Mouse (Mus musculus) midbrain, embryonic 15.5 days (tissue): ENCODE data around the gene Dyrk1a. TPM values are rescaled to one million over a fixed set of nuclear protein-coding genes. Genes with fewer than 3 reads are reported as not detected.

Source experiments
- ATAC-seq: fragments of 200-750 bp; cut with Nextera tagmentation; replicated peaks from 2 replicates; pipeline ENCODE4 v1.8.0; 2017; ENCODE audit warnings: moderate TSS enrichment
- H3K27ac ChIP-seq: fragments of 300-500 bp; sonication (generic); 2 replicates; pipeline ENCODE4 v1.5.1; 2015; ENCODE audit warnings: mild to moderate bottlenecking, inconsistent platforms
- H3K27me3 ChIP-seq: fragments of 300-500 bp; sonication (generic); replicated peaks from 2 replicates; pipeline ENCODE4 v1.6.1; 2015; ENCODE audit warnings: inconsistent platforms
- H3K36me3 ChIP-seq: fragments of 300-500 bp; sonication (generic); replicated peaks from 2 replicates; pipeline ENCODE4 v1.6.1; 2015; ENCODE audit warnings: inconsistent platforms
- H3K4me1 ChIP-seq: fragments of 300-500 bp; sonication (generic); 2 replicates; pipeline ENCODE4 v1.6.1; 2015; ENCODE audit warnings: inconsistent platforms
- H3K4me2 ChIP-seq: fragments of 300-500 bp; sonication (generic); 2 replicates; pipeline ENCODE4 v1.6.1; 2015; ENCODE audit warnings: inconsistent platforms, mild to moderate bottlenecking, moderate library complexity
- H3K4me3 ChIP-seq: fragments of 300-500 bp; sonication (generic); 2 replicates; pipeline ENCODE4 v1.5.1; 2015; ENCODE audit warnings: mild to moderate bottlenecking, inconsistent platforms
- H3K9ac ChIP-seq: fragments of 300-500 bp; sonication (generic); 2 replicates; pipeline ENCODE4 v1.6.1; 2015; ENCODE audit warnings: mild to moderate bottlenecking, inconsistent platforms
- H3K9me3 ChIP-seq: fragments of 300-500 bp; sonication (generic); 2 replicates; pipeline ENCODE4 v1.6.1; 2016; ENCODE audit warnings: inconsistent platforms
- WGBS: fragments of 180-500 bp; shearing (Covaris S2); methylation state at CpG from one replicate; pipeline ENCODE4 v1.1.7; 2015; ENCODE audit warnings: mixed read lengths; 5-methylcytosine and 5-hydroxymethylcytosine counted together
- polyA plus RNA-seq: library from polyadenylated mRNA; unstranded; fragments of >200 nt; fragmentation: Nextera tagmentation; extraction: Ambion mirVana; gene quantifications from 2 replicates; pipeline ENCODE4 v1.2.1, GENCODE M21; 2015

Gene Dyrk1a
- polyA plus RNA-seq, 1 experiment from 2014 or later, result 11.7 TPM

DNA sequence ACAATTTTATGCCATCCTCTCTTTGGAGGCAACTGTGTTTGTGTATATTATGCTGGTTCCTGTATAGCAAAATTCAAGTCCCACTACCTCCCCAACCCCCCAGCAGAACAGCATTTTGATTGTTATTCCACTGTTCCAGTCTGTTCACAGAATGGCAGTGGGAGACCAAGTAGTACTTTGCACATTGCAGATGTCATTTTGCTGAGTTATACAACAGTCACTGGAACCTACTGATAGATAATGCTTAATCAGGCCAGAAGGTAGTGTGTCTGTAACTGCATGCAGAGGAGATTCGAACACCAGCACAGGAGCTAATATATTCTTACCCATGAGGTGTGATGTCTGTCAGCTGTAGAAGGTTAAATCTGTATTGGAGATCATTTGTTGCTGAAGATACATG lies 32.4 kb downstream of the Dyrk1a start:
- no peaks in the 10 kb centered on the region for H3K27me3 ChIP-seq
- H3K4me2 ChIP-seq, result no peak overlapping the region
- no peak for ATAC-seq
- H3K9ac ChIP-seq, result no peak overlapping the region
- WGBS, result 84% methylated on average over 1 of the region's 1 CpGs
- no peaks in the 10 kb centered on the region for H3K9me3 ChIP-seq
- H3K4me3 ChIP-seq, result no peak overlapping the region
- H3K27ac ChIP-seq, result no peak overlapping the region
- no peaks in the 10 kb centered on the region for H3K36me3 ChIP-seq
- peaks cover 42% of the 10 kb centered on the region for H3K4me1 ChIP-seq

DNA sequence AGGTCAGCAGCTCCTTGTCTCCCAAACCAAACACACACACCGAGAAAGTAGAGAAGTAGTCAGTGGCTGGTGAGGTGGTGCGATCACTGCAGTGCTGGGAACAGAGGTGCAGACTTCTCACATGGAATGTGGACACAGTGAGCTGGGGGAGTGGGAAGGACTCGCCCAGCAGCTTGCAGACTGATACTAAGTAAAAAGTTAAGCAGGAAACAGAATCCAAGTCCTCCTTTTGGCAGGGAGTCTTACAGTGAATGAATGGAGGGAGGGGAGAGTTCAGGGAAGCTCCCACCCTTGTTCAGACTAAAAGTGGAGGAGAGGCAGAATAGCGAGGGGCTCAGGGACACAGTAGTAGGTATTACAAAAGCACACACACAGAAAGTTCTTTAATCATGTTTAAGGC lies 32.9 kb downstream of the Dyrk1a start:
- no peak overlapping the region for H3K4me3 ChIP-seq
- ATAC-seq, result no peak
- no peak overlapping the region for H3K27ac ChIP-seq
- H3K27me3 ChIP-seq, result no peaks in the 10 kb centered on the region
- H3K4me2 ChIP-seq, result no peak overlapping the region
- no peak overlapping the region for H3K9ac ChIP-seq
- H3K4me1 ChIP-seq, result peaks cover 42% of the 10 kb centered on the region
- no peaks in the 10 kb centered on the region for H3K9me3 ChIP-seq
- 54% methylated on average over 4 of the region's 4 CpGs for WGBS
- H3K36me3 ChIP-seq, result no peaks in the 10 kb centered on the region

DNA sequence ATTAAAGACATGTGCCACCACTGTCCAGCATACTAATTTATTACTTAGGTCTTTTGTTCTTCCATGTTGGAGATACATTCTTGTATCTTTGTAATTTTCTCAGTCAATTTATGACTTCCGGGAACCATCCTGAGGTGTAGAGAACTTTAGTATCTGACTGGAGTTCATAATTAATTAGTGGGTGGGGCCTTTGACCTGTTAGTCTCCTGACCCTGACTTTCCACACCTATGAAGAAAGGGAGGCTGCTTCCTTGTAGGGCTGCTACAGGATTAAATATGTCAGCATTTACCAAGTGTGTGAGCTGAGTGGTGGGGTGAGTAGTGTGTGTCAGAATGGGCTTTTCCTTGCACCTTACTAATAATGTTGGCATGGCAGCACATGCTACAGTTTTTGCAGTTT lies 36.4 kb downstream of the Dyrk1a start:
- Histone ChIP-seq H3K27me3 (no peaks in the 10 kb centered on the region), H3K9ac (no peak overlapping the region), H3K9me3 (no peaks in the 10 kb centered on the region), H3K27ac (no peak overlapping the region), H3K4me1 (peaks cover 24% of the 10 kb centered on the region), H3K4me2 (no peak overlapping the region), H3K4me3 (no peak overlapping the region), H3K36me3 (no peaks in the 10 kb centered on the region)
- WGBS, result 81% methylated on average over 1 of the region's 1 CpGs
- no peak for ATAC-seq

DNA sequence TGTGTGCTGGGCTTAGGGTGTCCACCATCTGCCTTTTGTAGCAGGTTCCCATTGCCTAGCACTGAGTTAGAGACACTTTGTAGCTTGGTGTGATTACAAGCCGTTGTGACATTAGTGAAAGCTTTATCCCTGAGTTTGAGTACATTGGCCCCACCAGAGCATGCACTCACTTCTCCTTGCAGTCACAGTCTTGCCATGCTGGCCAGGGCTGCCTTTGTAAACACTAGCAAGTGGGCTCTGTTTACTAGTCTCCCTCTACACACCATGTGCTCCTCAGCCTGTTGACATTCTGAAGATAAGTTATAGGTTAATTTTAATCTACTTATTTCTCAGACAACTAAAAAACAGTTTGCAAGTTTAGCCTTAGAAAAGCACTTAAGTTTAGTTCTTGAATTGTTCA lies 37.7 kb downstream of the Dyrk1a start:
- ATAC-seq, result no peak
- Histone ChIP-seq H3K27me3 (no peaks in the 10 kb centered on the region), H3K4me3 (no peak overlapping the region), H3K9me3 (no peaks in the 10 kb centered on the region), H3K4me1 (peaks cover 15% of the 10 kb centered on the region), H3K27ac (no peak overlapping the region), H3K36me3 (no peaks in the 10 kb centered on the region), H3K9ac (no peak overlapping the region), H3K4me2 (no peak overlapping the region)
- 62% methylated on average over 1 of the region's 1 CpGs for WGBS

DNA sequence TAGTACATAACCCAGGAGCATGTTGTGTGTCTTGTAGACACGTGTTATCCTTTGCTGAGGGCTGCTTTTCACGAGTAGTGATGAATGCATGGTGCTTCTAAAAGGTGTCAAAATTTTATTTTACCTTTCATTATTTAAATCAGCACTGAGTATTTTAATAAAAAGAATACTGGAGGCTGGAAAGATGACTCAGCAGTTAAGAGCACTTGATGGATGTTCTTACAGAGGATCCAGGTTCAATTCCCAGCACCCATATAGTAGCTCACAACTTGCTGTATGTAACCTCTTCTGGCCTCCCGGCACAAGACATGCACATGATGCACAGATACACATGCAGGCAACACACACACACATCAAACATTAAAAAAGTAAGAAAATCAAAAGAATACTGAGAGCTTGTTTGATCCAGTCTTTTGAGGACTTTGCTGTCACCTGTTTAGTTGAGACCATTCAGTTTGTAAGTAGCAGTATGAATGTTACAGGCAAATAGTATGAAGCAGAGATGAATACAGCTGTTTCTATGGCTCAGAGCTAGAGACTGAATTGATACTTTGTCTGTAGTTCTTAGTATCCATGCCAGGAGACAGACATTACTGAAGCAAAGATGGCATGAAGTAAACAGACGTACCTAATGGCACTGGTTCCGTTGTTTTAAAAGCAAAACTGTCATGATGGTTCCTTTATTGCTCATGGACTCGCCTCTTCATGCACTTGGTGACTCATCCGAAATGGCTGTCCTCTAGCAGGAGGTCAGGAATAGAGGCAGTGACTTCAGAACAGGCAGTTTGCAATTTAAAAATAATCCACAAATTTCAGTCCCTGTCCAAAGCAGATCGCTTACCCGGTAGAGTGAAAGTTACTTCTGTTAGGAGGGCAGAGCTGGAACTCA lies 39.1 kb downstream of the Dyrk1a start:
- H3K4me2 ChIP-seq, result no peak overlapping the region
- H3K27me3 ChIP-seq, result no peaks in the 10 kb centered on the region
- WGBS, result 91% methylated on average over 9 of the region's 9 CpGs
- H3K4me1 ChIP-seq, result peaks cover 7% of the 10 kb centered on the region
- no peak for ATAC-seq
- H3K4me3 ChIP-seq, result no peak overlapping the region
- H3K27ac ChIP-seq, result no peak overlapping the region
- no peaks in the 10 kb centered on the region for H3K9me3 ChIP-seq
- no peaks in the 10 kb centered on the region for H3K36me3 ChIP-seq
- H3K9ac ChIP-seq, result no peak overlapping the region

DNA sequence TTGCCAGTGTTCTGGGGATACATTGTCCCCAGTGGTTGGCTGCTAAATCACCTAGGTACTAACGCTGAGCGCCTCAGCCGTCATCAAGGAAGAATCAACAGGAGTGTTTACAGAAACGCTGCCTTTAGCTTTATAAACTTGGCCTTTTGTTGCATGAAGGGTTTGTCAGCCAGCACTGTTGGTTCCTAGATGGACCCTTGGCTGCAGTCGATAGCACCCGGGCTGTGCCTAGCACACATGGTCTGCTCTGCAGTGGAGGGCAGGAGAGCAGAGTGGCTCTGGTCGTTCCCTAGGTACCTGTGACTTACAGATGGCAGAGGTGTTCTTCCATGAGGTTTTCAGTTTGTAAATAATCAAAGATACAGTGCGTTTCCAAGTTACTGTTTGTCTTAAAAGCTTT lies 42.8 kb downstream of the Dyrk1a start:
- no peak overlapping the region for H3K27ac ChIP-seq

DNA sequence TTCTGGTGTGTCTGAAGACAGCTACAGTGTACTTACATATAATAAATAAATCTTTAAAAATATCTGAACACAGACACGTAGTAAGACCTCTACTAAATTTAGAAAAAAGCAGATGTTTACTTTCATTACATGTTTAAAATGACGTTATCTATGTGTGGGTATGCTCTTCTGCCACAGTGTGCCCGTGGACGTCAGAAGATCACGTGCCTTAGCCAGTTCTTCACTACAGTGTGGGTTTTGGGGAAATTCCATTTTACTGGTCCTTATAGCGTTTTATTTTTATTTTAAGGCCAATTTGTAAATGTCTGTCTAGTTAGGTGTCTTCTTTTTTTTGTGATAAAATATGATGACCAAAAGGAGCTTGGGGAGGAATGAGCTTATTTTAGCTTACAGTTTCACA lies 47.4 kb downstream of the Dyrk1a start:
- no peak overlapping the region for H3K27ac ChIP-seq
- H3K36me3 ChIP-seq, result no peaks in the 10 kb centered on the region
- WGBS, result 94% methylated on average over 6 of the region's 6 CpGs
- no peak for ATAC-seq
- H3K4me2 ChIP-seq, result no peak overlapping the region
- no peak overlapping the region for H3K4me3 ChIP-seq
- no peak overlapping the region for H3K9ac ChIP-seq
- H3K9me3 ChIP-seq, result no peaks in the 10 kb centered on the region
- H3K27me3 ChIP-seq, result no peaks in the 10 kb centered on the region
- peaks cover 15% of the 10 kb centered on the region for H3K4me1 ChIP-seq

More for the DNA sequence above, 42.8 kb downstream of the Dyrk1a start:
- 79% methylated on average over 8 of the region's 8 CpGs for WGBS
- Histone ChIP-seq H3K9ac (no peak overlapping the region), H3K27me3 (no peaks in the 10 kb centered on the region), H3K9me3 (no peaks in the 10 kb centered on the region), H3K4me1 (peaks cover 5% of the 10 kb centered on the region), H3K4me2 (no peak overlapping the region), H3K4me3 (no peak overlapping the region), H3K36me3 (no peaks in the 10 kb centered on the region)
- ATAC-seq, result no peak

DNA sequence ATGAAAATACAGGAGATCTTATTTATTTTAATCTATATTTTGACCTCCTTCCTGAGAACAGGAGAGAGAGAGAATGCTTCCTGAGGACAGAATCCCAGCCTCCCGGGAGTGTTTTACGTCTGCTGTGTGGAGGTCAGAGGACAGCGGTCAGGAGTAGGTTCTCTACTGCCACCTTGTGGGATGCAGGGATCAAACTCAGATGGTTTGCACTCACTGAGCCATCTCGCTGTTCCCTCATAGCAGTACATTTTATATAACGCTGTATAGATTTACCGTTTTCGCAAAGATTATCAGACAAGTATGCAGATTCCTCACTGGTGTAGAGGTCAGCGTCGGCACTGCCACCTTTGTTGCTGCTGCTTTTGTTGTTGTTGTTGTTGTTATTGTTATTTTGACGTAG lies 48.7 kb downstream of the Dyrk1a start:
- Histone ChIP-seq H3K27me3 (no peaks in the 10 kb centered on the region), H3K4me3 (no peak overlapping the region), H3K9me3 (no peaks in the 10 kb centered on the region), H3K27ac (no peak overlapping the region), H3K9ac (no peak overlapping the region), H3K36me3 (no peaks in the 10 kb centered on the region), H3K4me2 (no peak overlapping the region), H3K4me1 (peaks cover 11% of the 10 kb centered on the region; the same call in 1 of the 2 replicates)
- 57% methylated on average over 10 of the region's 10 CpGs for WGBS
- peak; percentile 62; the same call in 1 of the 2 replicates for ATAC-seq

DNA sequence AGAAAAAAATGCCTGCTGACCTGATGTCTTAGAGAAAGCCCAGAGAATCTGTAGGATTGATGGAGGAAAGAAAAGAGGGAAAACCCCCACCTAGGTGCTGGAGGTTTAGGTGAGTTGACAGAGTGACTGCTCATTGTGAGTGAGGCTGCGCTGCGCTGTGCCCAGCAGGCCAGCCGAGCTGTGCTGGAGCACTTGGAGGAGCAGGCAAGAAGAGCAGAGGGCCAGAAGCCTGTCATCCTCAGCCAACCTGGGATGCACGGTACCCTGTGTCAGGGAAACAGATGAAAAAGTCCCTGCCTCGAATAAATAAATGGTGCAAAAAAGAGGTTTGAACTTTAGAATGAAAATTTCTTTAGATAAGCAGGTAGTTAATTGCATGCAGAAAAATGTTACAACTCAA lies 49.5 kb downstream of the Dyrk1a start:
- no peak for ATAC-seq
- Histone ChIP-seq H3K36me3 (no peaks in the 10 kb centered on the region), H3K4me3 (no peak overlapping the region), H3K9me3 (no peaks in the 10 kb centered on the region), H3K4me1 (peaks cover 11% of the 10 kb centered on the region; the same call in 1 of the 2 replicates), H3K4me2 (no peak overlapping the region), H3K27ac (no peak overlapping the region), H3K9ac (no peak overlapping the region), H3K27me3 (no peaks in the 10 kb centered on the region)
- 93% methylated on average over 5 of the region's 5 CpGs for WGBS

DNA sequence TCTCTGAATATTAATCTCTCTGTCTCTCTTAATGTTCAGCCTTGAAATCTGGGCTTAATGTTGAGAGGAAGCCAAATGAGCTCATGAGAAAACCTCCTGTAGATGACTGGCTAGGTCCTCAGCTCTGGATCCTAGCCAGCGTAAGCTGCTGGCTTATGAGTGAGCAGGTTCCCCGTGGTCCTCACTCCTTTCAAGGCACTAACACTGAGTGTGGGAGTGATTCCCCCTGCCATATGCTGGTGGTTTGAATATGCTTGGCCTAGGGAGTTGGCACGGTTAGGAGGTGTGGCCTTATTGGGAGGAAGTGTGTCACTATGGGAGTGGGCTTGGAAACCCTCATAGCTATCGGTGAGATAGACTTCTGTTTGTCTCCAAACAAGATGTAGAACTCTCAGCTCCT lies 55.1 kb downstream of the Dyrk1a start:
- Histone ChIP-seq H3K4me1 (peaks cover 27% of the 10 kb centered on the region), H3K4me2 (no peak overlapping the region), H3K9ac (no peak overlapping the region), H3K27me3 (no peaks in the 10 kb centered on the region), H3K9me3 (no peaks in the 10 kb centered on the region), H3K4me3 (no peak overlapping the region), H3K36me3 (no peaks in the 10 kb centered on the region), H3K27ac (no peak overlapping the region)
- ATAC-seq, result peak; percentile 40; the same call in 1 of the 2 replicates
- WGBS, result 76% methylated on average over 4 of the region's 4 CpGs

DNA sequence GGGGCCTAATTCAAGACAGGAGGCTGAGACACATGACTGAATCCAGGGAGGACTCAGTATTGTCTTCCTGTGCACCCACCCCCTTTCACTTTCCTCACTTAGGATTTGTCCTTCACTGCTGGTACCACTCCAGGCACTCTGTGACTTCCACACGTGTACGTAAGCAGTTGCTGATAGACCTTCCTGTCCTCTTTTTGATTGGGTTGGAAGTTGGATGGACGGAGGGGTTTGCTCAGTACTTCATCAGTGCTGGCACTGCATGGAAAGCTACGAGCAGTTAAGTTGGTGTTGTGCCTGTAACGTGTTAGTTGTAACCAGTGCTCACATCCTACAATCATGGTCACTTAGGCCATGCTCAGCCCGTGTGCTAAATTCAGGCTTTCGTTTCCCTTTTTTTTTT lies 55.8 kb downstream of the Dyrk1a start:
- no peaks in the 10 kb centered on the region for H3K36me3 ChIP-seq

DNA sequence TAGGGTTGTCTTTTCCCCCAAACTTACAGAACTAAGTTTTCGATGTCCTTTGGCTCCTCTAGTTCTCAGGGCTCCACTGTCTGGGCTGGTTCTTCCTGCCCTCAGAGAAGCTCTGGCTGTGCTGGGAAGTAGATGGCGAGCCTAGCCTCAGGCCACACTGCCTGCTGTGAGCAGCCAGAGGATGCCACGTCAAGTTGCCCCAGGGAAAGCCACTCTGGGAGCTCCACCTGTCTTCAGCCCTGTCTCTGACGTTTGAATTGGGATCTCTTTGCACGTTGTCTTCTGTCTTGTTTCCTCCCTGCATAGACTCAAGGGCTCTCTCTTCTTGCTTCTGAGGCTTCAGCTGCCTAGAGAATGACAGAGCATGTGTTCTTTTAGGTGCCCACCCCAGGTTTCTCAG lies 57.9 kb downstream of the Dyrk1a start:
- H3K4me2 ChIP-seq, result no peak overlapping the region
- no peak for ATAC-seq
- no peak overlapping the region for H3K27ac ChIP-seq
- no peaks in the 10 kb centered on the region for H3K36me3 ChIP-seq
- H3K4me1 ChIP-seq, result peaks cover 36% of the 10 kb centered on the region
- no peak overlapping the region for H3K4me3 ChIP-seq
- H3K27me3 ChIP-seq, result no peaks in the 10 kb centered on the region
- H3K9ac ChIP-seq, result no peak overlapping the region
- 43% methylated on average over 5 of the region's 5 CpGs for WGBS
- no peaks in the 10 kb centered on the region for H3K9me3 ChIP-seq

More for the DNA sequence above, 55.8 kb downstream of the Dyrk1a start:
- Histone ChIP-seq H3K4me3 (no peak overlapping the region), H3K9ac (no peak overlapping the region), H3K4me1 (peaks cover 27% of the 10 kb centered on the region), H3K27me3 (no peaks in the 10 kb centered on the region), H3K9me3 (no peaks in the 10 kb centered on the region), H3K27ac (no peak overlapping the region), H3K4me2 (no peak overlapping the region)
- 0 out of 2 replicates have a peak, but pooled peaks have one; percentile 19 for ATAC-seq
- 88% methylated on average over 7 of the region's 7 CpGs for WGBS
